Mouse (Mus musculus): ENCODE data around the gene Pla2g16. TPM values are rescaled to one million over a fixed set of nuclear protein-coding genes. Genes with fewer than 3 reads are reported as not detected.

Gene Pla2g16
- polyA plus RNA-seq, 1 experiment, result 20.7 TPM

GRCm38 (mm10) chr19:7633021-7633420, 75.8 kb downstream of the Pla2g16 start:
- H3K27ac ChIP-seq (ENCODE audit: insufficient read depth, low read length), result no peak overlapping the region
- no peaks in the 10 kb centered on the region for H3K4me1 ChIP-seq (ENCODE audit: control insufficient read depth, insufficient read depth, low read length)
- H3K4me3 ChIP-seq (ENCODE audit: insufficient read depth, low read length), result no peak overlapping the region
- no peak for TF ChIP-seq CTCF (IDR thresholded peaks at IDR 0.05; ENCODE audit: borderline replicate concordance, insufficient read depth, low read length)
- TF ChIP-seq POLR2A (IDR thresholded peaks at IDR 0.05; ENCODE audit: low read depth, low read length), result no peak

GRCm38 (mm10) chr19:7633786-7634185, 76.5 kb downstream of the Pla2g16 start:
- Histone ChIP-seq H3K4me3 (ENCODE audit: insufficient read depth, low read length) (no peak overlapping the region), H3K4me1 (ENCODE audit: control insufficient read depth, insufficient read depth, low read length) (no peaks in the 10 kb centered on the region), H3K27ac (ENCODE audit: insufficient read depth, low read length) (no peak overlapping the region)
- TF ChIP-seq CTCF (IDR thresholded peaks at IDR 0.05; ENCODE audit: borderline replicate concordance, insufficient read depth, low read length) (no peak), POLR2A (IDR thresholded peaks at IDR 0.05; ENCODE audit: low read depth, low read length) (no peak)

Other genes starting within 250 kb of the Pla2g16 start
- 36.5 and 38.5 TPM in 2 replicates for gene Mark2, start 215.6 kb upstream of the Pla2g16 start, polyA plus RNA-seq (2011; ENCODE audit: insufficient read length, low read depth, missing spikeins)
- gene Spindoc, start 174.5 kb upstream of the Pla2g16 start, polyA plus RNA-seq (2011; ENCODE audit: insufficient read length, low read depth, missing spikeins), result 24.6 and 34.9 TPM in 2 replicates
- gene 2700081O15Rik, start 139.8 kb upstream of the Pla2g16 start, polyA plus RNA-seq (2011; ENCODE audit: insufficient read length, low read depth, missing spikeins), result 30.8 and 46.0 TPM in 2 replicates
- gene Rtn3, start 74.2 kb upstream of the Pla2g16 start, polyA plus RNA-seq (2011; ENCODE audit: insufficient read length, low read depth, missing spikeins), result 199 and 206 TPM in 2 replicates
- 151 and 162 TPM in 2 replicates for gene Atl3, start 63.4 kb upstream of the Pla2g16 start, polyA plus RNA-seq (2011; ENCODE audit: insufficient read length, low read depth, missing spikeins)
- not detected in 2 replicates for gene Lgals12, start 49.7 kb downstream of the Pla2g16 start, polyA plus RNA-seq (2011; ENCODE audit: insufficient read length, low read depth, missing spikeins)
- gene Hrasls5, start 55.1 kb downstream of the Pla2g16 start, polyA plus RNA-seq (2011; ENCODE audit: insufficient read length, low read depth, missing spikeins), result not detected in 2 replicates
- gene Slc22a19, start 153.9 kb downstream of the Pla2g16 start, polyA plus RNA-seq (2011; ENCODE audit: insufficient read length, low read depth, missing spikeins), result not detected in 2 replicates
- gene Slc22a26, start 245.2 kb downstream of the Pla2g16 start, polyA plus RNA-seq (2011; ENCODE audit: insufficient read length, low read depth, missing spikeins), result not detected in 2 replicates